Mouse (Mus musculus) liver, embryonic 18 days (tissue): ENCODE measurements around the gene Sstr3. TPM values are rescaled to one million over a fixed set of nuclear protein-coding genes. Genes with fewer than 3 reads are reported as not detected.

Experiments
- polyA plus RNA-seq: library from polyadenylated mRNA; depleted of rRNA; stranded (reverse); fragments of >200 nt; gene quantifications from 2 replicates; pipeline ENCODE4 v1.2.3, GENCODE M21; 2012; rRNA removed

The Sstr3 gene
- polyA plus RNA-seq: 0.01 and 0.12 TPM in 2 replicates

DNA sequence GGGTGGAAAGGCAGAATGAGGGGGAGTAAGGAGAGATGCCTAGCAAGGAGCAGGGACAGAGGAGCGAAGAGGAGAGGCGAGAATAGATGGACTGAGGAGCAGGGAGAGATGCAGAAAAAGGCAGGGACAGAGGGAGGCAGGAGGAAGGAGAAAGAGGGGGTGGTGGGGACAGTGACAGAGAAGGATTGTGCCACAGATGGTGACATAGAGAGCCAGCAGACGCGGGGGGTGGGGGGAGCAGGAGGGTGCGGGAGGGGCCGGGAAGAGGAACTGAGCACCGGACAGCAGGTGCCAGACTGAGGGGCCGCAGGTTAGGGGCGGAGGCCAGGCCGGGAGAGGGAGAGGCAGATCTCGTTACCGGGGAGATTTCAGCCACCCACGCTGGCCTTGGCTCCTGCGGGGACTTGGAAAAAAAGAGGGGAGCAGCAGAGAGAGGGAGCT, at the start of gene Sstr3:
Sstr3 (minus strand) TSS at position 125 of the 441 bp plus-strand sequence.

DNA sequence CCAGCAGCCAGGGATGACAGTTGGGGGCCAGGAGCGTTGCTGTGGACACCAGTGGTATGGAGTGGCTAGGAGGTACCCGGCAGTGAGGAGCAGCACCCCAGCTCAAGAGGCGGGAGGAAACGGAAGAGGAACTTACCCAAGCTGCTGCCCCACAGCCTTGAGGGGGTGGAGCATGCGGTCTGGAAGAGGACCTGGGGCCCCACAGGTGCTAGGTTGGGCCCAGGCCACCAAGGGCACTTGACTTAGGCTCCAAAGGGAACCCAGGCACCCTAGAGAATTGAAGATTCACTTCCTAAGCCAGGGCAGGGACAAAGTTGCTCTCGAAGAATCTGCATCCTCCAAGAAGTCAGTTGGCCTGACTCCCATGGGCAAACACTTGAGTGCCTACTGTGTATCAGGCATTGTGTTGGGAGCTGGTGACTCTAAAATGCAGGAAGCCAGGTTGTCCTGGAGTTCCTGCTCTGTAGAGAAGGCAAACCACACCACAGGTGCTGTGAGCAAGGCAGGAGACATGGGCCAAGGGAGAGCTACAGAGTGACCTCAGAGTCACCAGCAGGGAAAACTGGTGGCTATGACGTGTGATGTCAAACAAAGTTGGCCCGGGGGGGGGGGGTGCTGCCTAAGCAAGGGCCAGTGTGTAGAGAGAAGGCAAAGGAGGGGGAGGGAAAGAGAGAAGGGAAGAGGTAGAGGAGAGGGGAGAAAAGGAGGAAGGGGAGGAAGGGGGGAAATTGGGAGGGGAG, 28.3 kb upstream of the Sstr3 start, which contains the start of gene Rac2:
Rac2 (minus strand) TSS at position 126 of the 740 bp plus-strand sequence.

DNA sequence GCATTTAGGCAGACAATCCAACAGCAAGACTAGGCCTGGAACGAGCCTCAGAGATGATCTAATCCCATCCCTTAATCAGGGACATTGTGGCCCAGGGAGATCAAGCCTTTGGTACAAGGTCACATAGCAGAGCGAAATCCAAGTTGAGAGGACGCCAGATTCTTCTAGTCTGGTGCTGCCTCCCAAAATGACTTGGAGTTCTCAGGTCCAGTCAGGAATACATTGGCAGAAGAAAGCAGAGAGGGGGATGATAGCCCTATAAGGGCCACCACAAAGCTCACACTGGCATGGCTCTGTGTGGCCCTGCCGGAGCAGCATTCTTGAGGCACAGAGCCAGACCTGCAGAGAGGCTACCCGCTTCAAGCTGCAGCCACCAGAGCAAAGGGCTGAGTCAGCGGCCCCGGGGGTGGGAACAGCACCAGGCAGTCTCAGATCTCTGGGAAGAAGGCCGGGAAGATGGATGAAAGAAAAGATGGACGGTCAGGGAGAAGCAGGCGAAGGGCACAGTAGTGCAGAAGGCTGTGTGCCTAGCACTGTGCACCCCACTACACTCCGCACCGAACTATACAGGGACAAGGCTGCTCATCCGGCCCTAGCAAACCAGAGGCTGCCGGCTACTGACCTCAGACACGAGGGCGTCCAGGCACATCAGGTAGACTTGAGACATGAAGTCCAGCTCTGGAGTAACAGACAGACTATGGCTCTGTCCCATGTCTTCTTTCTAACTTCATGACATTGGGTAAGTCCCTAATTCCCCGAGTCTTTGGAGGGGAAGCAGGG, 13.6 kb downstream of the Sstr3 start, which contains the start of gene C1qtnf6:
C1qtnf6 (minus strand) TSS at position 746 of the 780 bp plus-strand sequence.

DNA sequence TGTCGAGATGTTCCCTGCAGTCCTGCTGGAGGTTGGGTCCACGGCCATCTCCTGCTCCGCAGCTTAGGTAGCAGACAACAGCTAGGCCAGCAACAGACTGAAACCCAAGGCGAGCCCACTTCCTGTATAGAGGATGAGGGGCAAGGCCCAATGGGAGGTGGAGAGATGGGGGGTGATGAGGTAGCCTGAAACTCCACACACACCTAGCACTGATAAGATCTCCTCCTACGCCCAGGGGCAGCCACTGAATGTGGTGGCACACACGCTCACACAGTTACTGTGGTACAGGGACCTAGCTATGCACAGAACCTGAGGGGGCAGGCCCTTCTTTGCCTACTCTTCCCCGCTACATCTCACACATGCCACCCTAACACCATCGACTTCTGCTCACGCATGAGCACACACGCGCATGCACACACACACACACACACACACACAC, 49.5 kb downstream of the Sstr3 start, which contains the start of gene Il2rb:
Il2rb (minus strand) TSS at position 304 of the 439 bp plus-strand sequence.

Other genes starting within 250 kb of the Sstr3 start
- gene Csf2rb2, start 239.0 kb downstream of the Sstr3 start, polyA plus RNA-seq: 3.1 and 3.7 TPM in 2 replicates
- gene Csf2rb, start 218.9 kb downstream of the Sstr3 start, polyA plus RNA-seq: 6.9 and 10.0 TPM in 2 replicates
- 0.03 and 0.05 TPM in 2 replicates for gene Tex33, start 148.8 kb downstream of the Sstr3 start, polyA plus RNA-seq
- gene Tst, start 138.8 kb downstream of the Sstr3 start, polyA plus RNA-seq: 310 and 330 TPM in 2 replicates
- gene Mpst, start 138.3 kb downstream of the Sstr3 start, polyA plus RNA-seq: 122 and 136 TPM in 2 replicates
- gene Kctd17, start 116.1 kb downstream of the Sstr3 start, polyA plus RNA-seq: 9.7 and 14.1 TPM in 2 replicates
- gene Tmprss6, start 76.1 kb downstream of the Sstr3 start, polyA plus RNA-seq: 74.6 and 84.1 TPM in 2 replicates
- 1.2 and 1.5 TPM in 2 replicates for gene Il2rb, start 49.4 kb downstream of the Sstr3 start, polyA plus RNA-seq
- 7.3 and 8.1 TPM in 2 replicates for gene C1qtnf6, start 13.3 kb downstream of the Sstr3 start, polyA plus RNA-seq
- gene Rac2, start 28.1 kb upstream of the Sstr3 start, polyA plus RNA-seq: 87.3 and 91.4 TPM in 2 replicates
- 9.2 and 9.6 TPM in 2 replicates for gene Cyth4, start 52.4 kb upstream of the Sstr3 start, polyA plus RNA-seq
- gene Elfn2, start 174.1 kb upstream of the Sstr3 start, polyA plus RNA-seq: not detected in 2 replicates
- gene Mfng, start 228.8 kb upstream of the Sstr3 start, polyA plus RNA-seq: 3.7 and 4.1 TPM in 2 replicates